Mouse (Mus musculus) lung, adult 2 months (tissue): ENCODE data around the gene Asic3.

ENCODE experiments used
- CTCF ChIP-seq: fragments of 200-500 bp; IDR thresholded peaks from 2 replicates; pipeline ENCODE4 v1.5.1; 2011; ENCODE audit warnings: mild to moderate bottlenecking, low read length, control low read depth; ENCODE audit not compliant: insufficient read depth
- POLR2A ChIP-seq: fragments of 200-500 bp; IDR thresholded peaks from 2 replicates; pipeline ENCODE4 v1.6.1; 2011; ENCODE audit warnings: low read depth, mild to moderate bottlenecking, control low read depth, low read length, borderline replicate concordance; ENCODE audit errors: extremely low read depth

- TF ChIP-seq CTCF (no peak), POLR2A (no peak)
These were observed 28.8 kb downstream of the Asic3 start for GRCm38 (mm10) chr5:24442029-24442428.
